Mouse (Mus musculus) kidney, postnatal 25 days (tissue): ENCODE results near the gene Nfkb1.

ENCODE experiments used
- DNase-seq, 2 experiments: peaks; one replicate each; pipeline ENCODE4 v3.0.0; 2021; ENCODE audit warnings: mixed read lengths in 2 of 2

Gene Nfkb1

DNA sequence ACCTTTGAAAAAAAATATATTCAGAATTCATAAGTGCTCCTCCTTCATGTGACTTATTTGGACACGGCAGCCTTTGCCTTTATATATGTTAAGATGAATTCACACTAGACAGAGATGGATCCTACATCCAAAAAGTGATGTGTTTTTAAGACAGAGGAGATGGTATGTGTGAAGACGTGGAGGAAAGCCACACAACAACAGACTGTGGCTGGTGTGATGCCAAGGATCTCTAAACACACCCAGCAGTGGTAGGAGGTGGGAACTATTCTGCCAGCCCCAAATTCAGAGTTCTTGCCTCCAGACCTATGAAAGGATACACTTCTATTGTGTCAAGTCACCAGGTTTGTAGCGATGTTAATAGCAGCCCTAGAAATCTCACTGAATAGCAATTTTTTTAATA lies 24.3 kb downstream of the Nfkb1 start:
- no peak for DNase-seq

DNA sequence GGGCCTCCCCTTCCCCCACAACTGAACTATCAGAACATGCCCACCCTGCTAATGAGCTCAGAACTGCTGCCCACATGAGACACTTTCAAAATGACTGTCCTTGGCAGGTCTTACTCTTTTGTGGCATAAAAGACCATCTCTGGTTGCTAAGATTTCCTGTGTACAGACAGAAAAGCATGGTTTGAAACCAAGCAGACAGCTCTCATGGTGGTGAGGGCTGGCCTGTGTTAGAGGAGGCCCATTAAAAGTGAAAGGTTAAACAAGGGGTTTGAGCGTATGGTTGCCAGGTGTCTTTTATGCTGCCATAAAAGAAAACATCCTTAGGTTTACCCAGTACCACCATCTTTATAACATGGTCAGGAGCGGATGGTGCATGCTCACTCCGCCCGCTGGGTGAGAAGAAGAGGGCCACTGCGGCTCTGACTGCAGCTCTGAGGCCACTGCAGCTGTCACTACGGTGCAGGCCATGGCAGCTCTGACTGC lies 25.5 kb downstream of the Nfkb1 start:
- no peak for DNase-seq

DNA sequence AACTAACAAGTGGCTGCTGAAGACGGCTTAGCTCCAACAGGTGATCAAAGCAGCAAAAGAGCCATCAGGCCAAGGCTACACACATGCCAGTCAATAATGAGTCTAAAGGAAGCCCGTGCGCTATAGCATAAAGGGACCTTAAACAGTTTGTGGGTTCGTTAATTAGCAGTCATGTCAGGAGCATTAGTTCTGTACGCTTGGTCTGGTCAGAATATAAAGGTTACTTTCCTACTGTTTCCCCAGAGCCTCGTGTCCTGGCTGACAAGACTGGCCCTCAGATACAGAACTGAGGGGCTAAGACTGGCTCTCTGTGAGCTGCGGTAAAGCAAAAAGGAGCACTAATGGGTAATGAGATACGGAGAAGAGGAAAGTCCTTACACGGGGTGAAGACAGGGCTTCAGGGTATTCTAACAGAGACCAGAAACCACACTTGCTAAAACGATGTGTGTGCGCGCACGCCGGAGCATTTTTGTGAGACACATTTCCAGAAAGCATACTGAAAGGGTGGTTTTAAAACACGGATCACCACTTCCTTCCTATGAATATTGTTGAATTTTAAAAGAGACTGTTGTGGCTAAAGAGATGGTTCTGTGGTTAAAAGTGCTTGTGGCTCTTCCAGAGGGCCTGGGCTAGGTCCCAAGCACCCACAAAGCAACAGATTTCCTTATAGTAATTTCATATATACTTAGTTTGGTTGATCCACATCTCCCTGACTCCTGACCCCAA lies 29.0 kb downstream of the Nfkb1 start:
- DNase-seq, result no peak

DNA sequence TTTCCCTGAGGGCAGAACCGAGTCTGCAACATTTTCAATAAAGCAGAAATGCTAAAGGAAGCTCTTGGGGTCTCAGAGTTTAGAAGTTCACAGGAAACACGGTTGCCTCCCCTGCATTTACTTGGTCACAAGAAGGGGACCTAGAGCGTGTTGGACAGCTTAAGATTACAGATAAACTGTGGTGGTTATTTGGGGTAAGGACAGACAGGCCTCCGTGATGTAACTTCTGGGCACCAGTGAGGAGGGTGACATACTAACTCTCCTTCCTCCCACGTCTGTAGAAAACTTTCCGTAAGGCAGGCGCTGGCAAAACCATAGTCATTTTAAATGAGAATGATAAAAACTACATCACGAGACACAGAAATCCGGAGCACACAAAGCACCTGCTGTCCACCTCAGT lies 29.6 kb downstream of the Nfkb1 start:
- DNase-seq, result no peak

DNA sequence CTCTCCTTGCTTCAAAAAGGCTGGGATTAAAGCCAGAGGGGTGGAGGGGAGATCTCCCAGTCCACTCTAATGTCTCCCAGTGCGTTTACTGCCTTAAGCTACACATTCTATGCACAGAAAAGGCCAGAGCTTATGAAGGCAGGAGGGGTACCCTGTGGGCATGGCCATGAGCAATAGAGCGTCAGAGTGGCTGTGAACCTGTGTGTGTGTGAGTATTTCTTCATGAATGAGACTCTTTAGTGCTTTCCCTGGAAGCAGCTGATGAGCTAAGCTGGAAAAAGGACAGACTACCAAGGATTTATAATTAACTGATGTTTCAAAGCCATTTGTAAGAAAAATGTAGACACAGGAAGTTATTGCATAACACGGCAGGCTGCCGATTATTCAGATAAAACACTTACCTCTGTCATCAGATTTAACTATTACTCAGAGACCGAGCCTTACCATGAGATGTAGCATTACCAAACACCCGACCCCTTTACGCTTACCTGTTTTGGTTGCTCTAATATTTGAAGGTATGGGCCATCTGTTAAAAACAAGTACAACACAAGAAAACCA lies 32.7 kb downstream of the Nfkb1 start:
- no peak for DNase-seq

DNA sequence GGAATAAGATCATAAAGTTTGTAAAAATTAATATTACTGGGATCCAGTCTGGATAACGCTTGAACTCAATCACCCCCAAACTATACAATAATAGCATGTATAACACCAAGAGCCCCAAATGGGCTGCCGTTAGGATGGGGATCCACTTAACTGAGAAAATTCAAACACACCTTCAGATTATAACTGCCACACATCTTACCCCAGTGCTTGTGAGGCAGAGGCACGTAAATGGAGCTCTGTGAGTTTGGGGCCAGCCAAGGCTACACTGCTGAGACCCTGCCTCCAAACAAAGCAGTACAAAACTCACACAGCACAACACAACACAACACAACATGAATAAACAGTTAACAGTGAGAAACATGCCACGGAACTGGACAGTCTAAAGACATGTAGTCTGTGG lies 35.2 kb downstream of the Nfkb1 start:
- no peak for DNase-seq

DNA sequence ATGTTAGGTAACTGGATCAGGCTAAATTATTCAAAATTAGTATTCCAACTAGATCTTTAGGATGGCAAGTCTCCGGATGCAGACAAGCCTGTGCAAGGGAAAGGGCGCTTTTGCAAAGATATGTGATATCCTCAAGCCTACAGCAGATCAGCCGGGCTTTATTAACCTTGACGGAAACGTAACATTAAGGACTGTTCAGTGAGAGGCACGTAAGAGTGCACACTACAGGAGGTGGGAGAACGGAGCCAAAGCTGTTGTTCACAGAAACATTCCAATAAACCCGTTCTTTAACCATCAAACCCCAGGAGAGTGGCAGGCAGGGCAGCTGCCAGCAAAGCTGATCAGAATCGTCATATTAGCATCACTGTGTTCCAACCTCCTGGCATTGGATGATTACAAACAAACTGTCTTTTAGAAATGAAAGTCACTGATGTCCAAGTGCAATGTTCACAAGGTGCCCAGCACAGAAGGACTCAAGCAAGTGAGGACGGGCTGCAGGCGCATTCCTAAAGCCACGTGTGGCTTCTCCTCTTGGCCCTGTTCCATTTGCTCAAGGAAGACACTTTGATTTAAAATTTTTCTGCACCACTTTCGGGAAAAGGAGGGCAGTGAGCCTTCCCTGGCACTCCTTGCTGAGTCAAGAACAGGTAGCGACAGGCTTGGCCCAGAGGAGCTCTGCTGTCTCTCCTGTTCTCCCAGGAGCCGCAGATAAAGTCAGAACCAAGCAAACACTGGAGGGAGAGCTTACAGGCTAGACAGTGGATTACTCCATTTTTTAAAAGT lies 40.4 kb downstream of the Nfkb1 start:
- no peak for DNase-seq

DNA sequence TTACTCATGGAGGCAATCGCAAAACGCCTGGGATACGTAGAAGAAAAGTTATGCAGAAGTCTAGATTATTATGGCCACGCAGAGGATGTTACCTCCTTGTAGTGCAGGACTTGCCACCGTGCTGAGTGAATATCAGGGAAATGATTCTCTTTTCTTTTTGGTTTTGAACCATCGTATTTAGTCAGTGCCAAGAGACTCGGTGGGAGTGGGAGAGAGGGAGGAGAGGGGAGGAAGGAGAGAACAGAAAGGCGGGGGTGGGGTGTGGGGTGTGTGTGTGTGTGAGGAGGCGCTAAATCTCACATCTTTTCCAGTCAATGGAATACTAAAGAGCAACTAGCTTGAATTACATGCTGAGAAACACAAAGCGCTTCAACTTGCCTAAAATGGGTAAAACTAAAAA lies 41.5 kb downstream of the Nfkb1 start:
- DNase-seq, result no peak

DNA sequence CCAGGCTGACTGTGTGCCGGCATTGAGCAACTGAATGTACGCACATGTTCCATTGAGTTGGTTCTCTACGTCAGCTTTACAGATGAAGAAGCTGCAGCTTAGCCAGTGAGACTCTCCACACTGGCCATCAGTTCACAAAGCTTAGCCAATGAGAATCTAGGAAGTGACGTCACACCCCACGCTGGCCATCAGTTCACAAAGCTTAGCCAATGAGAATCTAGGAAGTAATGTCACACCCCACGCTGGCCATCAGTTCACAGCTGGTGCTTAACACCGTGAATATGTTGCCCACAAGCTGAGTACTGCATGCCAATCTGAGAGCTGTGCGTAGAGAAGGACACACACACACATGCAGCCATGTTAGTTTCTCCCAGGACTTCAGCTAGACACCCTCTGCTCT lies 42.8 kb downstream of the Nfkb1 start:
- no peak for DNase-seq

DNA sequence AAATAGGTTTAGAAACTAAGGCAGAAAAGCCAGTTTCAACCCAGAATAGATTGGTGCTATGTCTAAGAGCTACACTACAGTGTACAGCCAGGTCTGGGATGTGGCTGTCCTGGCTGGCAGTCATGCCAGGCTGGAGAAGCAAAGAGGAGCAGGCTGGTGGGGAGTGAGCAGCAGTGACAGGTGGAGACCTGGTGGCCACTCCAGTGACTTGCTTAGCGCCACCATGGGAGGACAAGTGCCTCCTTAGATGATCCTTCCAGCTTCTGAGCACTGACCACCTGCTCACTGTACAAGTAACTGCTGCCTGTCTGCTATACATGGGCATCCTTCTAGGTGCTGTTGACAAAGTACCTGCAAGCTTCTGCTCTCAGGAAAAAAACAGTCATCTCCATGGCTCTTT lies 44.7 kb downstream of the Nfkb1 start:
- no peak for DNase-seq

DNA sequence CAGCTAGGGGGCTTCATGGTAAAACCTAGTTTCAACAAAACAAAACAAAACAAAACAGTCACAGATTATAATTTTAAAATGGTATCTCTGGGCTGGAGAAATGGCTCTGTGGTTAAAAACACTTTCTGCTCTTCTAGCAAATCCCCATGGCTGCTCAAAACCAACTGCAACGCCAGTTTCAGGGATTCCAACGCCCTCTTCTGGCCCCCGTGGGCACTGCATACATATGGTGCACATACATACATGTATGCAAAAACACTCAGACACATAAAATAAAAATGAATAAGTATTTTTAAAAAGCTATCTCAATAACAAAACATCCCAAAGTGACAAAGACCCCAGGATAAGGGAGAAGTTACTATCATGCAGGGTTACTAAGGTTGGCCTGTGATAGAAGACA lies 46.4 kb downstream of the Nfkb1 start:
- no peak for DNase-seq

DNA sequence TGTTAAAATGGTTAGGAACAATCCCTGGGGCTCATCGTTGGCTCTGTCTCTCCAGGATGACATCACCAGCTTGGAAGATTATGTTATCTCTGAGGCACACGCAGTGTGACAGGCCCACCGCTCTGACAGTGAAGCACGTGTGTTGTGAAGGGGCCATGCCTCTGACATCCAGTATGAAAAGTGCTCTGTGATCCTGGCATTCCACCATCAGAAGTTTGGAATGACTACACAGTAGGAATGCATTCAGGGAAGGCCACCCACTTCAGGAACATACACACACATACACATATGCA lies 49.8 kb downstream of the Nfkb1 start:
- no peak for DNase-seq

DNA sequence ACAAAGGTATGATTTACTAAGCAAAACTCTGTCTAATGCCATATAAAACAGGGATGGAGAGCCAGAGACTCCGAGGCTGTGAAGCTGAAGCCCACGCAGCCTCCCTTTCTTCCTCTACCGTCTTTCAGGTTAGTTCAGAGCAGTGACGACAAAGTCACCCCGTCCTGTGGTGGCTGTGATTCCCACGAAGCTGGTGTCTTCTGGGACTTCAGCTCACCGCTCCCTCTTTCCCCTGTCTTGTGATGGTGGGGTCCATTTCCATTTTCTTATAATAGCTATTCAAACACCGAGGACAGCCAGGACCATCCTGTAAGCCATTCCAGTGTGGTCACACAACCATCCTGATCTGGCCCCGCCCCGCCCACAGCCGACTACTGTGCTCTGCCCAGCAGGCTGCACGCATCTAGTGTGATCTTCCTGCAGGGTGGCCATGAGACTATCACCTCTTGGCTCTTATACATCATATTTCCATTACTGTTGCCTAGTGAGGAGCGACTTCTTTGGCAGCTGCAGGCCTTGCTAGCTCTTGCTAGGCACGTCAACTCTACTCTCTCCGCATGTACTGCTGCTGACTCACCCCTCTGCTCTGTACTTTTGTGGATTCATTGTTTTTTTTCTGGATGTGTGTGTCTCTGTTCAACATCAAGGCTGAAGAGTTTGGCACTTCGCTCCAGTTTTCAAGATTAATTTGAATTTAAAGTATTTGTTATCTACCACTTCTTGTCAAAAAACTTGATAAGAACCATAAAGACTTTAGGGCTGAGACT lies 50.3 kb downstream of the Nfkb1 start:
- DNase-seq, result no peak

DNA sequence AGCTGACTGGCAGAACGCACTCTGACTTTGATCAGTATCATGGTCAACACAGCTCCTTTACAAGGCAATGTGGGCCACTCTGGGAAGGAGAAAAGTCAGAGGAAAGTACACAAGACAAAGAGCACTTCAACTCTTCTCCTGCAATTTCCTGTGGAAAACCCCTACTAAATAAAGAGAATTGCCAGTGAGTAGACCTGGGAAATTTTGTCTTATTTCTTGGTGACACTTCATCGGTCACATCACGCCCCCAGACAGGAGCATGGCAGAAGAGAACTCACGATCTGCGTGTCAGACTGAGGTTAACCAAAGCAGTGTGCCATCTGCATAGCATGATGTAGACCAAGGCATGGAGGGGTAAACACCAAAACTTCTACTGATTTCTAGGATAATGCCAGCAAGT lies 51.1 kb downstream of the Nfkb1 start:
- DNase-seq, result no peak

DNA sequence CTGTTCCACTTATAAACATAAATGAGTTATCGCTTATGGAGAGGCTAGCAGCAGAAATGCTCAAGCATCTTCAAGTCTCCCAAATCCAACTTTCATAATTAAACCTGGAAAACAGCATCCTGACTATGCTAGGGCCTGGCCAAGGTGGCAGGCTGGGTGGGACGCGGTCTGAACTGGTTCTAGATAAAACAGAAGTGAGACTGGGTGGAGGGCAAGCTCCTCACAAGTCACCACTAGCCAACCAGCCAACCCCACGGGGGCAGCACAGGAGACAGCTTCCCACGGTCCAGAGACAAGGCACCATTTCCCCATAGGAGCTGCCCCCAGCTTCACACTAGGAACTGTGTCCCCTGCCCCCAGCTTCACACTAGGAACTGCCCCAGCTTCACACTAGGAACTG lies 53.8 kb downstream of the Nfkb1 start:
- no peak for DNase-seq

DNA sequence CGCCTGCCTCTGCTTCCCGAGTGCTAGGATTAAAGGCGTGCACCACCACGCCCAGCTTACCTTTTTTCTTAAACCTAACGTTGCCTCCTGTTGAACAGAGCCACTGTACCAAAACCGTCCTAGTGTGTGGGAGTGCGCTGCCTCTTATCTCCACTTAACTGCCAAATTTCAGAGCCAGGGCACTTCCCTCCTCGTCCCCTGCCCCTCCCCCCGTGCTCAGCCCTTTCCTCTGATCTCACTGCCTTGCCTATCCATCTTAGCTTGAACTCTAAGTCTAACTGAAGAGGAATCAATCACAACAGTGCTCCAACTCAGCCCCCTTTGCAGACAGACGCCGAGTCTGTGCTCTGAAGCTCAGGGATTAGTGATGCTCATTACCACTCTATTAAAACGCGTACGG lies 54.9 kb downstream of the Nfkb1 start:
- DNase-seq, result peak in 1 of 2 experiments; percentile 9

DNA sequence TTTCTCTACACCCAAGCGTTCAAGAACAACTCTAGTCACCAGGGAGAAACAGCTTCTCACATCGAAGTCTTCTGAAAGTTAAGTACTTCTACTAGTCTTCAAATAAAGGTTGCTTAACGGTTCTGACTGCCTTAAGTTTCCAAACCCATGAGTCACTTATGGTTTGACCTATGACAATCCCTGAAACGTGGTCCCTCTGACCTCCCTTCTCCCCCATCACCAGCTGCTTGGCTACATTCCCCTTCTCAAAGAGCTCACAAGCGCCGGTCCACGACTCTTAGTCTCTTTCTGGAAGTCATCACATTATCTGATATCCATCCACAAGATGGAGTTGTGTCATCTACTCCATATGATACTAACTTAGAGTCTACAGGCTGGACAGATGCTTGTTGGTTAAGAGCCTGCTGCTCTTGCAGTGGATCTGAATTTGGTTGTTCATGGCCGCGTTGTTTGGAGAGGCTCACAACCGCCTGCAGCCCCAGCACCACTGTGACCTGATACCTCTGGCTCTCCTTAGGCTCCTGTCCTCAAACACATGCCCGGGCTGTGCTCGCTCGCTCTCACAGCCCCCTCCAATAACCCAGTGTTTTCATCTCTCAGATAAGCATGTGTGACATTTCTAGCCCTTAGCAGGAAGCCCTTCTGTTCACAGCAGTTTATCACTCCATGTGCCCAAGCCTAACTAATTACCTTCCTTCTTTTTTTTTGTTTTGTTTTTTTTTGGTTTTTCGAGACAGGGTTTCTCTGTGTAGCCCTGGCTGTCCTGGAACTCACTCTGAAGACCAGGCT lies 55.5 kb downstream of the Nfkb1 start:
- DNase-seq, result no peak

DNA sequence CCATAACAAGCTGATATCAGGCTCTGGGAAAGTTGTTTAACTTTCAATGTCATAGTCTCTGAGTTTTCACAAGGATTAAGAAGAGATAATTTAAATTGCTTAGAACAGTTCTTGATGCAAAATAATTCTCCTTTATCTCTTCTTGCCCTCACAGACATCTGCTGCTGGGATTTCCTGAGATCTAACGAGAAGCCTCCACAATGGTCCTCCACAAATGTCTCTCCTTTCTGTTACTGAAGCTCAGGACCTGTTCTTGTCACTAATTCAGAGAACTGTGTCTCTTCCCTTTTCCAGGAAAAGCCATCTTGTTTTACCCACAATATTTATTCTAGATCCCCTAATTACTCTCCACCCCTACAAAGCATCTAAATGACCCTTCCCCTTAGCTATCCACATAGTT lies 56.3 kb downstream of the Nfkb1 start:
- DNase-seq, result no peak

DNA sequence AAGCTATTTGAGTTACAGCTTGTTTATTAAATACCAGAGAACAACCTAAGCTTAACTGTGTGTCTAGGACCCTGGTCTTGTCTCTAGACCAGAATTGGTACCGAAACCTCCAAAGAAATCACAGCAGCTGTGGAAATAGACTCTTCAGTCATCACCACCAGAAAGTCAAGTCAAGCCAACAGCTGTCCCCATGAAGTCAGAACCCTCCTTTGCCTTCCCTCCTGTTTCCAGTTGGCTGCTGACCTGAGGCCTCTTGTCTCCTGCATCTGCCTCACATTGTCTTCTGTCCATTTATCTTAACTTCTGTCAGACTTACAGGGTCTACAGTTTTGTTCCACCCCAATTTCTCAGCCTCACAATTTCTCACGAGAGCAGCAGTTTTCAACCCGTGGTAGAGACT lies 57.1 kb downstream of the Nfkb1 start:
- no peak for DNase-seq

DNA sequence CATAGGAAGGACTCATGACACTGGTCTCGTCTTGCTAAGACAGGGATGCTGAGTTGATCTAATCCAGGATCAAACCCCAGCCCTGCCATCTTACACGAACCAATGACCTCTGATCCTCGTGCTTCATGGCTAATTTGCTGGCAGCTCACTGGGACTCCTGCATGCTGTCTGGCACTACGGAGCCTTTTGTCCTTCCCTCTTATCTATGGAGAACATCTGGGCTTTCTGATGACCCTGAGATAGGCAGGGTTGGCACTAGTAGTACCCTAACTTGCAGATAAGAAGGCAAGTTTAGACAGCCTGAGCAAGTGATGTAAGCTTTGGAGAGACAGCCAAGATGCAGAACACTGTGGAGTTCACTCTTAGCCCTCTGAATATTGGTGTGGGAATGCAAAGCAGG lies 59.5 kb downstream of the Nfkb1 start:
- DNase-seq, result no peak

DNA sequence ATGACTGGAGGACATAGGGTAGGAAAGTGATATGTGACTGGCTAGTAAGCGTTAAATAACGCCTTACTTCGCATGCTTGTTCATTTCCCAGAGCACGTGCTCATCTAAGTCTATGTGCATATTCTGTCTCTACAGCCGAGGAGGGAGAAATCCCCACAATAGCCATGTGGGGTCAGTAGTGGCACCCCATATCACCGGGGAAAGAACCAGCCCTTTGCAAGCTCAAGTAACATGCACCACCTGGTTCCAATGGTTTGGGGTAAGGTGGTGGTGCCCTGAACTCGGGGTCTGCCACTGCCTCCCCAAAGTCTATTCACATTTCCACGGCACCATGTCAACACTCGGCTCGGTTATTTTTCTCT lies 60.3 kb downstream of the Nfkb1 start:
- DNase-seq, result no peak

DNA sequence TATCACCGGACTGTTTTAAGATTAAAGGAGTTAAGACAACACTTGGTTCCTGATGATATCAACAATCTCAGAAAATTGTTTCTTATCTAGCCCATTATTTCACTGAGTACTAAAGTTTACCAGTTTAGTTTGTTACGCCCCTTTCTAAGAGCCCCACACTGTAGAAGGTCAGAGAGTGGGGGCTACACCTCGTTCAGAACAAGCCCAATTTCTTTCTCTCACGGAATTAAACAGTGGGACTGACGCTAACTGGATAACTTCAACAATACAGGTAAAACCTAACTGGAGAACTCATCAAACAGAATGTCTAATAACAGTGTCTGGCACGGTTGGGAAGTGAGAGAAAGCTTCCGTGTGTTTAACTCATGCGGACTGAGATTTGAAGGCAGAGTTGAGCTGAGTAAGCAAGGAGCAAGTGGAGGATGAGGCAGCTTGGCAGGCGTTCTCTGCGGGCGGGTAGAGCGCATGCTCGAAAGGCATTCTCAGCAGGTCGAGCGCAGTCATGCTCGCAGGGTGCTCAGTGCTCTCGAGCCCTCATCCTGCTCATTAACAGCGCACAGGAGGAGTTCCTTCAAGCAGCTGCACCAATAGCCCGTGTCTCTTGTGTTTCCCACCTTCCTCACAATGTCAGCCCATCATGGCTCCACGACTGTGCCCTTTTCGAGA lies 60.8 kb downstream of the Nfkb1 start:
- DNase-seq, result peak; percentile 14 to 59
